Mouse (Mus musculus) spleen, embryonic (tissue): ENCODE measurements at regions not wholly inside any gene's neighbourhood (a gene's known extent, or its start where the extent isn't known, plus 50 kb on each side); places are given as distances from the start of the nearest gene placed in this dataset.

Experiments used
- CTCF ChIA-PET: fragments of 350-600 bp; sonication (Branson Sonifier 250); formaldehyde crosslinking; loops from one replicate; lab custom pipeline; 2022; lab: Charles Lee

DNA sequence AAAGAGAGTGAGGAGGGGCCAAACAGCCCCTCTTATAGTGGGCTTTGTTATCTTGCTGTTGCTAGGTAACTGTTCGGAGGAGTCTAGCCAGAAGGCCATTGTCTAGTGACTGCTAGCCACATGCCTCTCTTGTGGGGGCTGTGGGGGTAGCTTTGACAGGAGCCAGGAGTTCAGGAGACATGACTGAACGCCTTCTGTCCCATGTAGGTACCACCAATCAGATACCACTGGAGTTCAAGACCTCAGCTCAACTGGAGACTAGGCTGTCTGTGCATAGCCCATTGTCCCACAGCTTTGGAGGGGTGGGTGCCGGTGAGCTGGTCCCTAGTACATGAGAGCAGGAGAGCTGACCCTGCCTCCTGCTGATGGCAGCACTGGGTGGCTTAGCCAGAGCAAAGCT is 82.4 kb upstream of the Unc93a2 start:
- CTCF ChIA-PET = interaction anchor here (0.8 kb wide), 1 partner anchor 98 kb away, joined by 7 read pairs; no protein-coding TSS in a partner anchor

DNA sequence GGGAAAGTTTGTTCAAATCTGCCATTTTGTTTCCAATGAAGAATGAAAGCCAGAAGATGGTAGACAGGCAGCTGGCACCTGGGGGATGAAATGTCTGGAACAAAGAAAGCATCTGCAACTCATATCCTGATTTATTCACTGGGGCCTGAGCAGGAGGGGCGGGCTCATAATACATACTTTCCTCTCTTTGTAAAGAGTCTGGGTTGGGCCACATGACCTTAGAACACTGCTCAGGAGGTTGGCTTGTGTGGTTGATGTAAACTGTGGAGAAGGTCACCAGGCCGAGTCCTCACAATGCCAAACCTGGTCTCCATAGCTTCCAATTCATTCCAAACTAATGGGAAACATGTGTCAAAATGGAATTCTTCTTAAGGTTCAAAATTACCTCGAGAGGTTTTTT is 79.6 kb upstream of the Unc93a2 start:
- CTCF ChIA-PET = no interaction called here

DNA sequence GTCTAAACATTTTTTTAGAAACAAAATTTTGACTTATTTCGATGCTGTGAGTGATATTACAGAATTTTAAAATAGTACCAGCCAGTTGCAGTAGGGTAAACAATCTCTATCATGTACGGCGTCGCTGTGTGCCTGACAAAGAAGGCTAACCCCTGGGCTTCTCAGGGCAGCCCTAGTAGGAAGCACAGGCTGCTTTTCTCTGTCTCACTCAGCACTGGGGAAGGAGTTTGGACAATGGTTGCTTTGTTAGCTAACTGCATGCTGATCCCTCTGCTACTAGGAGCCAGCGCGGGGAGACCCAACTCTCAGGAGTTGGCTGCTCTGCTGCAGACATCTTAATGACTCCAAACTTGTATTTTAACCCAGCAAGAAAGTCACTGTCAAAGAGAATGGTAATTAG is 75.9 kb upstream of the Unc93a2 start:
- CTCF ChIA-PET = no interaction called here

DNA sequence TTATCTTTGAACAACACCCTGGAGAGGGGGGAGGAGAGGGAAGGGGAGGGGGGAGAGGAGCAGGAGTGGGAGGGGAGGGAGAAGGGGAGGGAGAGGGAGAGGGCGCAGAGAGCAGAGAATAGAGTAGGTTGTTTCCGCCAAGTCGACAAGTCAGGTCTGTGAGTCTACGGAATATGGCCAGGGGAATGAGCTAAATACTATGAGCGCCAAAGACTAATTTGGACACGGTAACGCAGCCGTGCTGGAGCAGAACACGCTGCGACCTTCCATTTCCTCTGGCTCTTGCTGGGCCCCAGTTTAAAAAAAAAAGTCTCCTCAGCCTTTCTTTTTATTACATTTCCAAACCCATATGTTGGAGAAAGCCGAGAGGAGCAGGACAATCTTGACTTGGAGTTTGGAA is 71.7 kb upstream of the Unc93a2 start:
- CTCF ChIA-PET = no interaction called here

DNA sequence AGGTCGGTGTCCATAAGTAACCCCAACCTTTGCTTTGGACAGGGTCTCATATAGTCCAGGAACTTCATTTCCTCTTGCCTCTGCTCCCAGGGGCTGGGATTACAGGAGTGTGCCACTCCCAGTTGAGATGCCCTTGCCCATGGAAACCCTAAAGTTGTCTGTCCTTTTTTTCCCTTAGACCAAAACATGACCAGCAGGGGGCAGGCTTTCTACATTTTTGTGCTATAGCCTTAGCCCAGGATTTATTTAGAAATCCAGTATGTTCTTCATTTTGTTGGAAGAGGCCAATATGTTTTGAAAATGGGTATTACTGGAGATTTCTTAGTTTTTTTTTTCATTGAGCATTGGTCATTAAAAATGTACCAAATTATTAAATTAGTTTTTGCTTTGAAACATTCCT is 58.6 kb upstream of the Unc93a2 start:
- CTCF ChIA-PET = no interaction called here

DNA sequence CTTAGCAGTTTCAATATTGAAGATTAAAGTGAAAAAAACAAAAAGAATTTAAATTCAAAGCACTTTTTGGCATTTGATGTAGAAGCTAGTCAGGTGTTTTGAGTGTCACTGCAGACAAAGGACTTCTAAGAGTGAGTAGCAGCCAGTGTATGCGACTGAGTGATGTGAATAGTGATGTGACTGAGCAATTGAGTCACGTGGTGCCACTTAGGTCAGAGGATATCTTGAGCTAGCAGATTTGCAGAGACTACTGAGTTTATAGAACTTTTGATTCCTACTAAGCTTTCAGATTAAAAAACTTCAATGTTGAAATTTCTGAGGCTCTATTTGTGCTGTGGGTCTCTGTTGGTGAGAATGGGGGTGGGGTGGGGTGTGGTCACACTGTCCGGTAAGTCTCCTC is 49.8 kb upstream of the Unc93a2 start:
- CTCF ChIA-PET = no interaction called here
